Mouse (Mus musculus): ENCODE data around the gene Fam69a.

DNA sequence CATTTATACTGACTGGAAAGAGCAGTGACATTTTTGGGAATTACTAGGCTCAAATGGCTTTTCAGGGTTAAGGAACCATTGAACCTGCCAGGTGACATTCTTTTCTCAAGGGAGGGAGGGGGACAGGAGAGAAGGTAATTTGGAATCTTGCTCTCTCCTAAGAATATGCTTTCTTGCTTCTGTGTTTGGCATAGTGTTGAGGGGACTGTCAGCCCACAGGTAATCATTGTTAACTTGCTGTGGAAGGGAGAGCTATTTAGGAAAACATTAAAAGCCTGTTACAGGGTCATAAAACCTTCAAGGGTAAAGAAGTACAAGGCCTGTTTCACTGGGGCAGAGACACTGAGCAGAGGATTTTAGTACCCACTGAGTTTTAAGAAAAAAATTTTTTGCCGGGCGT lies 30.3 kb upstream of the Fam69a start:
- no peak for TF ChIP-seq CTCF (IDR thresholded peaks at IDR 0.05; ENCODE audit: low read depth)
- TF ChIP-seq EP300 (IDR thresholded peaks at IDR 0.05; ENCODE audit: low read depth) = no peak
